Mouse (Mus musculus) heart, adult 11 months (tissue): Measurements from ENCODE around the gene Lrch3.
A peak's percentile ranks its signal among the peaks of the same experiment; 100 is the strongest.
"Not testable (repeated sequence)": the region's sequence is repeated elsewhere in the genome, so short reads cannot be mapped to it uniquely, and the experiment has no call there.

Experiments used
- DNase-seq: peaks from one replicate; pipeline ENCODE4 v3.0.0; 2022

Lrch3 gene

GRCm38 (mm10) chr16:32913937-32914881 is at the start of gene Lrch3:
Gene Lrch3 (plus strand): TSS chr16:32914100.
- peak; percentile 99 for DNase-seq

DNA sequence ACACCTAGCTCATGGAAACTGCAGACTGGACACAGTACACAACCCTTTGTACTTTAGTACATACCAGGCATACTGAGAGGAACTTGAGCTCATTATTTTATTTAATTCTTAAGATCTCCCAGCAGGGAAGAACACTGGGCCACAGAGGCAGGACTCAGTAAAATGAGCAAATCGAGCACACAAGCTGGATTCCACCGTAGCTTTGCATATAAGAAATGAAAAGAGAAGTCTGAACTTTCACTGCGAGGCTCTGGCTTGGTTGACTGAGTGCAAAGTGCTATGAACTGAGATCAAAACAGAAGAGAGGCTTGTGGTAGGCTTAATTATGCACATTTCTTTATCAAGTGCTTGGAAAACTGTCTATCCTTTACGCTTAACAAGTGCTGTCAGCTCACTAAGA is 48.5 kb upstream of the Lrch3 start:
- DNase-seq: no peak

GRCm38 (mm10) chr16:32866713-32867112 is 47.2 kb upstream of the Lrch3 start:
- no peak for DNase-seq

DNA sequence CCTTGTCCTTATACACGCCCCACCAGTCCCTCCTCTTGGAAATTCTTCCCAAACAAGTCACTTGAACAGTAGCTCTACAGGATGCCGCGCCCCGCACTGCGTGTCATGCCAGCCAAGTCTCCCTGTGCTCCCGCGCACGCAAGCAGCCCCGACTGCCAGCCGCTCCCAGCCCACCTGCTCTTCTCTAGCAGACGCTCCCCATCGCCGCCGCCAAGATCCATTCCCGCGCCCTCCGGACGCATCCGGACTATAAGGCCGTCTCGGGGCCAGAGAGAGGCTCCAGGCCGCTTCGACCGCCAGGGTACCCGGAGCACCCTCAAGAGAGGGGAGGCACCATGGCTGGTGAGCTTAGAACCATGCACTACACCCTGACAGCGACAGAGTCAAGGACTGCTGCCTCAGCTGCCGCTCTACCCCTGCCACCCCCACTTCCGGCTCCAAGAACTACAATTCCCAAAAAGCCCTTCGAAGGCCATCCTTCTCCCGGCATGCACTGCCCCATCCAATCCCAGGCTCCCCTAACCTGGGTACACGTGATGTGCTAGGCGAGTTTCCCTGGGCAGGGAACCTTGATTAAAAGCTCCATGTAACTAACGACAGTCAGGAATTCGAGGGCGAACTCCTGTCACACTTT is 45.9 kb upstream of the Lrch3 start:
- DNase-seq: peak; percentile 100

- peak; percentile 82 for DNase-seq
Measured at GRCm38 (mm10) chr16:32870231-32870630, 43.7 kb upstream of the Lrch3 start.

DNA sequence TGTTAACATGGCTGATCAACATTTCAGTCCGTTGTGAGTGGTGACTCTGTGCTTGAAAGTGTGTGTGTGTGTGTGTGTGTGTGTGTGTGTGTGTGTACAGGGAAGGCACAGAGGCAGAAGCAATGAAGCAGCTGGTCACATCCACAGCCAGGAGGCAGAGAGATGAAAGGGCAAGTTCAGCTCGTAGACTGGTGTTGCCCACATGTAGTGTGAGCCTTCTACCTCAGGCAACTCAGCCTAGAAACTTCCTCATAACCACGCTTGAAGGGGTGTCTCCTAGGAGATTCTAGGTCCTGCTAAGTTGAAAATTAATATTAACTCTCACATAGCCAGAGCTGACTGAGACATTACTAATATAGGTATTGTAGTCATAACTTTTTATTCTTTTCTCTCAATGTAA is 40.5 kb upstream of the Lrch3 start:
- DNase-seq: no peak

DNA sequence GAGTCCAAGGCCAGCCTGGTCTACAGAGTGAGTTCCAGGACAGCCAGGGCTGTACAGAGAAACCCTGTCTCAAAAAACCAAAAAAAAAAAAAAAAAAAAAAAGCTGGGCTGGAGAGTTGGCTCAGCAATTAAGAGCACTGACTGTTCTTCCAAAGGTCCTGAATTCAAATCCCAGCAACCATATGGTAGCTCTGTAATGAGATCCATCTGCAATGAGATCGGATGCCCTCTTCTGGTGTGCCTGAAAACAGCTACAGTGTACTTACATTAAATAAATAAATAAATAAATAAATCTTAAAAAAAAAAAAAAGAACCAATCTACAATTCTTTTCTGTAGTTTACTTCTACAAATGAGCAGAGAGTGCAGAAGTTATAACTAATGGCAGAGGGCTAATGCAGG is 38.6 kb upstream of the Lrch3 start:
- DNase-seq: not testable (repeated sequence)

GRCm38 (mm10) chr16:32875847-32876246 is 38.1 kb upstream of the Lrch3 start:
- DNase-seq: peak; percentile 56

DNA sequence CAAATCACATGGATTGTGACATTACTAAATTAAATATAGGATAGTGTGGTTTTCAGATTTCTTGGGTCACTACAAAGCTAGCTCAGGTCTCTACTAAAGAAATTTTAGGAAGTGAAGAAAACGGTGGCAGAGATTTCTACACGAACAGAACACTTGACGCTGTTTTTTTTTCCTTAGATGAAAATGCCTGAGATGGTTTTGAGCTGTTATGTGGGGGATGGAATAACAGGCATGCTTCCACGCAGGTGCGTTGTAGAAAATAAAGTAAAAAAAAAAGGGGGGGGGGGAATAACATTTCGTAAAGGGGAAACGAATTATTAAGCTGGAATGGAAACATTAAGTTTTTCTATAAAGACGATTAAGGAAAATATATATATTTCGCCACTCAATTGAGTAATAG is 37.1 kb upstream of the Lrch3 start:
- DNase-seq: peak; percentile 61

DNA sequence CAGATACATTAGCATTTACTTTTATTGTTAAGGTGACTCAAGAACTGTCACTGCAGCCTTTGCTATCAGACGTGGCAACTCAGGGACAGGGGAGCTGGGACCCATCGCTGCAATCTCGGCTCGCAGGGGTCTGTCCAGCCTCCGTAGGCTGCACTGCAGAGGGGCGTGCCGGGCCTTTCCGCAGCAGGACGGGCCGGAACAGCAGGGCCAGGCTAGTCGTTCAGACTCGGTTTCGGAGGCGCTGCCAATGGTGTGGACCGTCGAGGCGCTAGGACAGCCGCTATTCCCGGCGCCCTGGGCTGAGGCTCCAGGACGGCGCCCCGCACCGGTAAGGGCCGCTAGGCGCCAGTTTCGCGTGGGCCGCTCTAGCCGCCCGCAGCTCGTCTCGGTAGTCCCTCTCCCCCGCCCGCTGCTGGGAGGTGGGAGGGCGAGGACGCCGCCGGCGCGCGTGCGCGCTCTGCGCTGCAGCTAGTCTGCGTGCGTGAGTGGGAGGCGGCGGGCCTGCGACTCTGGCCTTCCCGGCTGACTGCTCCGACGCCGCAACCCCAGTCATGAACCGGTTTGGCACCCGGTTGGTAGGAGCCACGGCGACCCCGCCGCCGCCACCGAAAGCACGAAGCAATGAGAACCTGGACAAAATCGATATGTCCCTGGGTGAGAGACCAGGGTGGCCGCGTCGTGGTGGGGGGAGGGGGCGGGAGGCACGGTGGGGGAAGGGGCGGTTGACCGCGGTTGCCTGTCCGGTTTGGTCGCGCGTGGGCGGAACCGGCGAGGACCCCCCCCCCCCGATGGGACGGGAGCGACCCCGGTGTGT is 36.4 kb upstream of the Lrch3 start, which contains the start of the genes Fyttd1 and Rubcn:
TSS of gene Fyttd1 (plus strand) at position 158 of the 814 bp plus-strand sequence.
TSS of gene Rubcn (minus strand) at position 424 of the 814 bp plus-strand sequence.
- DNase-seq: peak; percentile 100

- no peak for DNase-seq
Measured at GRCm38 (mm10) chr16:32878157-32878598, 35.7 kb upstream of the Lrch3 start.

- peak; percentile 91 for DNase-seq
Measured at GRCm38 (mm10) chr16:32878972-32879926, 34.7 kb upstream of the Lrch3 start.

GRCm38 (mm10) chr16:32881538-32881937 is 32.4 kb upstream of the Lrch3 start:
- no peak for DNase-seq

GRCm38 (mm10) chr16:32887996-32888395 is 25.9 kb upstream of the Lrch3 start:
- no peak for DNase-seq

DNA sequence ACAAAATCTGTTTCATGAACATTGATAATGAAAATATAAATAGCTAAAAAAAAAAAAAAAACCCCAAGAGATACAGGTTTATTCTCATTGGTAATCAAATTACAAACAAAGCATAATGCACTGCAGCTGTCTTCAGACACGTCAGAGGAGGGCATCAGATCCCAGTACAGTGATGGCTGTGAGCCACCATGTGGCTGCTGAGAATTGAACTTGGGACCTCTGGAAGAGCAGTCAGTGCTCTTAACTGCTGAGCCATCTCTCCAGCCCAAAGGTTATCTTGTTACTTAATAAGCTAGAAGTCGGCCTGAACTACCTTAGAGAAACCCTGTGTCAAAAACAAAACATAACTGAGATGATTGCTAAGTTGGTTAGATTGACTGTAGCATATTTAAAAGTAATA is 24.0 kb upstream of the Lrch3 start:
- DNase-seq: no peak

DNA sequence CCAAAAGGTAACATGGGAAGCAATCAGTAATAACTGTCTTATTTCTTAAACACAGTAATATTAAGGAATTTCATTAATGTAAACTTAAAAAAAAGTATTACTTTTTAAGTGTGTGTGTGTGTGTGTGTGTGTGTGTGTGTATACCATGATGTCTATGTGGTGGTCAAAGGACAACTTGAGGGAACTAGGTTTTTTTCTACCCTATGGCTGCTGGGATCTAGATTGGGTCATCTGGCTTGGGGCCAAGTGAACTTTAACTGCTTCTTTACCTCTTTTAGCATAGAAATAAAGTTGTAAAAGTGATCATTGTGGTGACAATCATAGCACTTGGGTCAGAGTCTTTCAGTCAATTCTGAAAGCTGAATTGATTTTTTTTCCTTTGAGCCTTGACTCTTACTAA is 17.8 kb upstream of the Lrch3 start:
- no peak for DNase-seq

- DNase-seq: no peak
Measured at GRCm38 (mm10) chr16:32901360-32902050, 12.4 kb upstream of the Lrch3 start.

GRCm38 (mm10) chr16:32902051-32902428 is 11.9 kb upstream of the Lrch3 start:
- no peak for DNase-seq

- no peak for DNase-seq
Measured at GRCm38 (mm10) chr16:32906186-32906585, 7.7 kb upstream of the Lrch3 start.

DNA sequence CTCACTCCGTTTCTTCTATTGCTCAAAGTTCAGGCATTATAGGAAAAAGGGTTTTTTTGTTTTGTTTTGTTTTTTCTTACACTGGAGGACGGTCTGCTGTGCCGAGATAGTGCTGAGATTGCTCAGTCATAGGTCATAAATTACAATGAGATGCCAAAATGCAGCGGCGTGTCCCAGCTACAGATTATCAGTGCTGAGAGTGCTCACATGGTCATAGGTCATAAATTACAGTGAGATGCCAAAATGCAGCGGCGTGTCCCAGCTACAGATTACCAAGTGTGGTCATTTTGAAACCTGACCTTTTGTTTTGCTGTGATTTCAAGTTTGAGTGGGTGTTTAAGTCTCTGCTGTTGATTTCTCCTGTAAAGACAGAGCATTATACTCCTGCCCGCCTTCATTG is 7.2 kb upstream of the Lrch3 start:
- DNase-seq: no peak

DNA sequence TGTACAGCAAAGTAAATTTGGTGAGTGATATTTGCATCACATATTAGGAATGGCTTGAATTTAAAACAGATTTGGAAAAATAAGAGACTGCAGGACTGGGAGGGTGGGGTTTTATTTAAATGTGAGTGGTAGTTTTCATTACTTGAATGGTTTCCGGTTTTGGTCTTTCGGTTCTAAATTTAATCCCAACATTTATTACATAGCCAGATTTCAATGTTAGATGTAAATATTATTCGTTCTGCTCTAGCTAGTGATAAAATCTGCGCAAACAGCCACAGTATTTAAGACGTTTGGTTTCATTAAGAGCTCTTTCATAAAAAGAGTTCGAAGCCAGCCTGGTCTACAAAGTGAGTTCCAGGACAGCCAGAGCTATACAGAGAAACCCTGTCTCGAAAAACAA is 688 bp upstream of the Lrch3 start:
- DNase-seq: no peak
